Mouse (Mus musculus) megakaryocyte, embryonic 14.5 days (primary cell): Measurements from ENCODE around the gene Dscaml1. TPM values are rescaled to one million over a fixed set of nuclear protein-coding genes. Genes with fewer than 3 reads are reported as not detected.

Experiments
- H3K27me3 ChIP-seq: replicated peaks from 2 replicates; pipeline ENCODE3; 2012; ENCODE audit warnings: inconsistent platforms
- H3K36me3 ChIP-seq: replicated peaks from 2 replicates; pipeline ENCODE3; 2012; ENCODE audit warnings: low read length, inconsistent platforms, mixed read lengths
- H3K4me1 ChIP-seq: 2 replicates; pipeline ENCODE4 v1.6.1; 2012; ENCODE audit warnings: inconsistent platforms
- H3K4me3 ChIP-seq: replicated peaks from 2 replicates; pipeline ENCODE3; 2012; ENCODE audit warnings: moderate library complexity, mild to moderate bottlenecking, inconsistent platforms
- H3K9me3 ChIP-seq: 2 replicates; pipeline ENCODE4 v1.6.1; 2012; ENCODE audit warnings: inconsistent platforms
- FLI1 ChIP-seq: IDR thresholded peaks from 2 replicates; pipeline ENCODE4 v1.6.1; 2012; ENCODE audit warnings: low read length, inconsistent platforms, mixed read lengths
- GATA1 ChIP-seq: IDR thresholded peaks from 3 replicates; pipeline ENCODE4 v1.6.1; 2012; ENCODE audit warnings: mixed read lengths, low read length, inconsistent platforms, borderline replicate concordance
- polyA plus RNA-seq: library from polyadenylated mRNA; stranded (reverse); fragments of >175 nt; gene quantifications from 2 replicates; pipeline ENCODE4 v1.2.3, GENCODE M21; 2012; ENCODE audit warnings: low replicate concordance; ENCODE audit not compliant: insufficient read depth

Gene Dscaml1
- polyA plus RNA-seq, 1 experiment, result not detected

DNA sequence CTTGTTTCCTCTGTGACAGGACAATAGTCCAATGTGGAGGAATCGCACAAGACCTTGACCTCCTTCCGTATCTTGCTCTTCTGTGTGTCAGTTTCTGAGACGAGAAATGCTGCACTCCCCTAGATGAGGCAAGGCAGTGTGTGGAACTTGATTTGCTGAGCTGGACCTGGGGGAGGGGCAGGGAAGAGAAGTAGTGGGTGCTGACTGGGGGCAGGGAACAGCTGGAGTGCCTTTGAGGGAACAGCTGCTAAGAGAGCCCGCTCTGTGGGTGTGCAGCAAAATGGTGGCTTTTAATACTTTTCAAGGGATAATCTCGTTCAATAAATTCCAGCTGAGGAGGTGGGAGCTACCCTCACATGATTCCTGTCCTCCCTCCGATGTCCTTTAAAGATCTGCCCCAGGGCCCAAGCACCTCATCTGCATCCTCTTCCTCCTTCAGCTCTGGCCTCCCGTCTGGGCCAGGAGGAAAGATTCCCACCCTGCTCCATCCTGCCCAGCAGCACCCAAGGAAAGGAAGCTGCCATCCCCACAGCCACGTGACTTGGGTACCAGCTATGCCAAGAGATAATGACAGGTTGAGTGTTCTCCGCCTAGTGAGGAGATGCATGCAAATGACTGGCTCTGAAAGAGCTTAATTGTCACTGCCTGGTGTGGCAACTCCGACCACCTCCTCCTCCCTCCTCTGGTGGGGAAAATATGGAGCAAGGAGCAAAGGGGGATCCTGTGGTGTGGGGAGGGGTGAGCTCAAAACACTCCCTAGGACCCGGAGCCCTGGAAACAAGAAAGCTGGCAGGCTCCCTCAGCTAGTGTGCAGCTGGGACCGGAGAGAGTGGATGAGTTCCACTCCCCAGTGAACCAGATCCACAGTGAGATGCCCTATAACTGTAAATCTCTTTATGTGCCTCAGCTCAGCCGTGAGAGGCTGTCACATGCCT, 181.9 kb downstream of the Dscaml1 start:
- H3K27me3 ChIP-seq, result peaks cover 50% of the 10 kb centered on the region
- H3K36me3 ChIP-seq, result no peaks in the 10 kb centered on the region
- H3K4me3 ChIP-seq, result no peak overlapping the region
- H3K9me3 ChIP-seq, result 0 out of 2 replicates have a peak, but pooled peaks cover 4% of the 10 kb centered on the region
- no peaks in the 10 kb centered on the region for H3K4me1 ChIP-seq
- TF ChIP-seq GATA1 (no peak), FLI1 (no peak)

DNA sequence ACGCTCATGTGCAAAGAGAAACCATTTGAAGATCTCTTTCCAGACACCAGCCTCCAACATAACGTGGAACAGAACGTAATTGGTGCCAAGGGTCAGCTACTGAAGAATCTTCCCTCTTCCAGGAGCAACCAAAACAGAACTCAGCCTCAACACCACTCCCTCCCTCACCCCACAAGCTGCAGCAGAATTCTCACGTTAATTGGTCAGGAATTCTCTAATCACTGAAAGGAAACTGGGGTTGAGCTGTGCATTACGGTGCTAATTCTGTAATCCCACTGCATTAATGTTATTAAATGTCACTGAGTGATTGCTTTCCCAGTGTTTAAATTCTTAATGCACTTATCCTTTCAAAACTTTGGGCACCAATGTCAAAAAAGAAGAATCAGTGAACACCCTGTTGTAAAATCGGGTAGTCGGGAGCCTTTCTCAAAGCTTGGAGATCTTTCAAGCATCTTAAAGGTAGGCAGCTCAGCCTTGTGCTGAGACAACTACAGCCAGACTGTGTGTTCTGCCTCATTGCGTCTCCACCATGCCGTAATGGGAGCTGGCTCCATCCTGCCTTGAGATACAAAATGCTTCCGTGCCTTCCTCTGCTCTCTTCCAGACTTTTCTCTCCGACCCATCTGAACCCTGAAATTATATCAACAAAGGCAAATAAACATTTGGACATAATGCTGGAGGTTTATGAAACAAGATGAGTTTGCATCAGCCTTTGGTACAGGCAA, 184.1 kb downstream of the Dscaml1 start:
- Histone ChIP-seq H3K4me1 (no peaks in the 10 kb centered on the region), H3K36me3 (no peaks in the 10 kb centered on the region), H3K27me3 (peaks cover 41% of the 10 kb centered on the region), H3K9me3 (0 out of 2 replicates have a peak, but pooled peaks cover 4% of the 10 kb centered on the region), H3K4me3 (no peak overlapping the region)
- TF ChIP-seq FLI1 (no peak), GATA1 (no peak)

DNA sequence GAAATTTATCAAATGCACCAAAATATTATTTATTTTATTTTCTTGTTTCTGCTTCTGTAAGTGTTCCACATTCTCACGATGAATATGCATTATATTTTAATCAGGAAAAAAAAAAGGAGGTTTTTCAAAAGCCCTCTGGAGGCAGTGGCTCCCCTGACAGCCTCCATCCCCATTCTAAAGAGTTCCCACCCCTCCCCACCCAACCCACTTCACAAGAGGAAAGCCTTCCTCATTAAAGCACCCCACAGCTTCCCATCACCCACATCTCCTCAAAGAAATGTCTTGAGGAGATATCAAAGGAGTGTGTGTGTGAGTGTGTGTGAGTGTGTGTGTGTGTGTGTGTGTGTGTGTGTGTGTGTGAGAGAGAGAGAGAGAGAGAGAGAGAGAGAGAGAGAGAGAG, 188.2 kb downstream of the Dscaml1 start:
- Histone ChIP-seq H3K9me3 (no peaks in the 10 kb centered on the region), H3K4me3 (no peak overlapping the region), H3K4me1 (no peaks in the 10 kb centered on the region), H3K27me3 (peaks cover 44% of the 10 kb centered on the region), H3K36me3 (no peaks in the 10 kb centered on the region)
- TF ChIP-seq GATA1 (no peak), FLI1 (no peak)

GRCm38 (mm10) chr9:45617889-45618288, 191.5 kb downstream of the Dscaml1 start:
- Histone ChIP-seq H3K9me3 (no peaks in the 10 kb centered on the region), H3K4me3 (no peak overlapping the region), H3K4me1 (no peaks in the 10 kb centered on the region), H3K27me3 (peaks cover 56% of the 10 kb centered on the region), H3K36me3 (no peaks in the 10 kb centered on the region)
- no peak for TF ChIP-seq FLI1
- TF ChIP-seq GATA1, result no peak

- Histone ChIP-seq H3K4me1 (no peaks in the 10 kb centered on the region), H3K4me3 (no peak overlapping the region), H3K27me3 (peaks cover 57% of the 10 kb centered on the region), H3K36me3 (no peaks in the 10 kb centered on the region), H3K9me3 (no peaks in the 10 kb centered on the region)
- no peak for TF ChIP-seq GATA1
- no peak for TF ChIP-seq FLI1
These were observed 192.0 kb downstream of the Dscaml1 start for GRCm38 (mm10) chr9:45618443-45618842.

DNA sequence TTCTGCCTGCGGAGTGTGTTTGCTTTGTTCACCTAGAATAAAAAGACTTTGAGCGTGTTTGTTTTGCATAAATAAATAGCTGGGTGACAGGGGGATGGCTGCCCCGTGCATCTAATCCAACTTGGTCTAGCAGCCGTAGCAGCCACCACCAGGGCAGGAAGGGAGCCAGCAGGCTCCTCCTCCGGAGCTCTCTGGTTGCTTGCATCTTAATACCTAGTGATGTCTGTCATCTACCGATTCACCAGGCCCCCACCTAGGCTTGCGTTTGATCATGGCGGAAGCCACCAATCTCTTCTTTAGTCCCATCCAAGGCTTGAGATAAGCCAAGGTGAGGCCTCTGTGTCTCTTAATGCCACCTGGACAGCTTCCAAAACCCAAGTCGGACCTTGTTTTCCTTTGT, 193.6 kb downstream of the Dscaml1 start:
- H3K4me3 ChIP-seq, result no peak overlapping the region
- TF ChIP-seq GATA1 (no peak), FLI1 (no peak)
- no peaks in the 10 kb centered on the region for H3K9me3 ChIP-seq
- H3K27me3 ChIP-seq, result peaks cover 67% of the 10 kb centered on the region
- H3K4me1 ChIP-seq, result no peaks in the 10 kb centered on the region
- no peaks in the 10 kb centered on the region for H3K36me3 ChIP-seq

DNA sequence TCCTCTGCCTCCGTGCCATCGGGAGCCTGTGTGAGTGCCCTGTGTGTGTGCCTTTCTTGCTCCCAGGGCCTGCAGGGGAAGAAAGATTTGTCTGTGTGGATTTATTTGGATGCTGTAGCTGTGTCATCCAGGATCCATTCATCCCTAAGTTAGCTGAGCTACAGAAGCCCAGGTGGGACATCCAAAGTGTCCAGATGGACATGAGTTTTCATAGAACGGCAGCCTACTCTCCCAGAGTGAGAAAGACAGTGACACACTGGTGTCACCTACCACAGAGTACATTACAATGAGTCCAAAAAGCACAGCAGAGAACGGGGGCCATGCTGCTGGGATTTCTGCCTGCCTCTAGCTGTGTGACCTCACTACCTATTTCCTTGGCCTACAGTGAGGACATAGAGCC, 194.5 kb downstream of the Dscaml1 start:
- Histone ChIP-seq H3K36me3 (no peaks in the 10 kb centered on the region), H3K9me3 (no peaks in the 10 kb centered on the region), H3K27me3 (peaks cover 64% of the 10 kb centered on the region), H3K4me3 (no peak overlapping the region), H3K4me1 (no peaks in the 10 kb centered on the region)
- TF ChIP-seq GATA1 (no peak), FLI1 (no peak)

GRCm38 (mm10) chr9:45625889-45626446, 199.5 kb downstream of the Dscaml1 start:
- Histone ChIP-seq H3K9me3 (peaks cover 10% of the 10 kb centered on the region), H3K27me3 (peaks cover 51% of the 10 kb centered on the region), H3K36me3 (no peaks in the 10 kb centered on the region), H3K4me3 (no peak overlapping the region), H3K4me1 (no peaks in the 10 kb centered on the region)
- TF ChIP-seq GATA1 (no peak), FLI1 (no peak)

- no peaks in the 10 kb centered on the region for H3K36me3 ChIP-seq
- peaks cover 47% of the 10 kb centered on the region for H3K27me3 ChIP-seq
- TF ChIP-seq GATA1 (no peak), FLI1 (no peak)
- H3K9me3 ChIP-seq, result peaks cover 10% of the 10 kb centered on the region
- no peaks in the 10 kb centered on the region for H3K4me1 ChIP-seq
- H3K4me3 ChIP-seq, result no peak overlapping the region
These were observed 206.1 kb downstream of the Dscaml1 start for GRCm38 (mm10) chr9:45632520-45632919.
